Comparison of ENCODE assay signal across 7 mouse cellular contexts in the genomic region with DNA sequence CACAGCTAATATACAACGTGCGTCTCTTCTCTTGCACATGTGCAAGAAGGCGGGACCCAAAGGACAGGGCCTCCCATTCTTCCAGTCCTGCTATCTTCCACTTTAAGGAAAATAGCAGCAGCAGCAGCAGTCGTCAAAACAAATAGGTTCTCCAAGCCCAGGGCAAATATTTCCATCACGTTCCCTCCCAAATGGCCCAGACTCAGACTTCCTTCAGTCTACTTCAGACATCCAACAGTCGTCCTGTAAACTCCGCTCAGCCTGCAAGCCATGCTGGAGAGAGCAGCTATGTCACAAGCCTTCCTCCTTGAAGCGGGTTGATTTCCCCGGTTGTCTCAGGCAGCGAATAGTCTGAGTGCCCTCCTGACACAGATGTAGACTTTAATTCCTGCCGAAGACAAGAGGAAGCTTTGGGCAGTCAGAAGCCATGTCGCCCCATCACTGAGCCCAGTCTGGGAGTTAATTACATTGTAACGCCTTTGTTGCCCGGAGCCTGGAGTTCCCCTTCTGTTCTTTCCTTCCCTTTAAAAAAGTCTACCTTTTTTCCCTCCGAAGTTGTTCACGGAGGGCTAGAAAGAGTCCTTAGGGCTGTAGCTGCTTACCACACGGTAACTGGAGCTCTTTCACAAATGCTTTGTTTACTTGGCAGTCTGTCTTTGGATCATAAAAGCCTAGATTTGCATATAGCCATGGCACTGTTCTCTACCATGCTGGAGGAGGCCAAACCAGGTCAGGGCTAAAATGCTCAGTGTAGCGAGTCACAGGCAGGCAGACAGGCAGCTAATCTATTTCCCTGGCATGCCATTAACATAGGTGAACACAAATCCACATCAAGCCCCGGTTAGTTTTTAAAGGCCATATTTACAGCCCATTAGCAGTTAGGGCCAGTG.
A peak's percentile ranks its signal among the peaks of the same experiment; 100 is the strongest.
DNase-seq lines count a peak whose midpoint lies in the region; ATAC-seq lines count a peak whose summit lies in the region.

No protein-coding gene starts in this region.

- no peaks in the 10 kb centered on the region for H3K27me3 ChIP-seq in embryonic facial prominence, embryonic 13.5 days
- H3K27me3 ChIP-seq in hindbrain, embryonic 13.5 days = no peaks in the 10 kb centered on the region
- H3K27me3 ChIP-seq in midbrain, embryonic 10.5 days (ENCODE audit: low read depth, poor library complexity, severe bottlenecking) = no peaks in the 10 kb centered on the region

- H3K4me2 ChIP-seq in embryonic facial prominence, embryonic 13.5 days = peak overlapping the region; percentile 28; the same call in 1 of the 2 replicates
- H3K4me2 ChIP-seq in hindbrain, embryonic 13.5 days = no peak overlapping the region

- H3K36me3 ChIP-seq in embryonic facial prominence, embryonic 13.5 days = no peaks in the 10 kb centered on the region
- H3K36me3 ChIP-seq in hindbrain, embryonic 13.5 days = no peaks in the 10 kb centered on the region
- H3K36me3 ChIP-seq in midbrain, embryonic 10.5 days = no peaks in the 10 kb centered on the region

- H3K27ac ChIP-seq in embryonic facial prominence, embryonic 13.5 days = peak overlapping the region; percentile 69
- H3K27ac ChIP-seq in hindbrain, embryonic 13.5 days = peak overlapping the region; percentile 80
- peak overlapping the region; percentile 79 for H3K27ac ChIP-seq in midbrain, embryonic 10.5 days (replicated peaks)

- H3K9me3 ChIP-seq in embryonic facial prominence, embryonic 13.5 days = no peaks in the 10 kb centered on the region
- H3K9me3 ChIP-seq in hindbrain, embryonic 13.5 days = 0 out of 2 replicates have a peak, but pooled peaks cover 4% of the 10 kb centered on the region
- no peaks in the 10 kb centered on the region for H3K9me3 ChIP-seq in midbrain, embryonic 10.5 days (replicated peaks)

- H3K4me3 ChIP-seq in embryonic facial prominence, embryonic 13.5 days = no peak overlapping the region
- H3K4me3 ChIP-seq in hindbrain, embryonic 13.5 days = no peak overlapping the region
- H3K4me3 ChIP-seq in midbrain, embryonic 10.5 days = no peak overlapping the region

- peak overlapping the region; percentile 55; the same call in 1 of the 2 replicates for H3K9ac ChIP-seq in embryonic facial prominence, embryonic 13.5 days
- H3K9ac ChIP-seq in hindbrain, embryonic 13.5 days = no peak overlapping the region; the same call in 1 of the 2 replicates

- 33% methylated on average over 19 of the region's 19 CpGs for WGBS in embryonic facial prominence, embryonic 13.5 days
- 31% methylated on average over 19 of the region's 19 CpGs for WGBS in hindbrain, embryonic 13.5 days
- WGBS in midbrain, embryonic 10.5 days = 59% methylated on average over 19 of the region's 19 CpGs

- peak; percentile 50 for DNase-seq in adrenal gland, postnatal 14 days
- DNase-seq in midbrain, embryonic 10.5 days (ENCODE audit: low spot score) = peak; percentile 34
- DNase-seq in thymus, postnatal 36 days = no peak
- DNase-seq in T-cell, adult 2 months (ENCODE audit: low spot score) = no peak
- DNase-seq in left cerebral cortex, adult 11 months (ENCODE audit: low spot score) = no peak

- peaks cover 24% of the 10 kb centered on the region for H3K4me1 ChIP-seq in embryonic facial prominence, embryonic 13.5 days
- H3K4me1 ChIP-seq in hindbrain, embryonic 13.5 days (replicated peaks) = peaks cover 13% of the 10 kb centered on the region
- peaks cover 14% of the 10 kb centered on the region for H3K4me1 ChIP-seq in midbrain, embryonic 10.5 days

- no peak for ATAC-seq in embryonic facial prominence, embryonic 13.5 days (ENCODE audit: insufficient number of reproducible peaks, insufficient read depth, low FRiP score, low TSS enrichment, low read depth)
- no peak; the same call in 1 of the 2 replicates for ATAC-seq in hindbrain, embryonic 13.5 days (ENCODE audit: low FRiP score)

Comparison
In these comparisons a context has a peak if more than half of its experiments do, and no peak if none do; other contexts are left out.
1. DNase-seq: peak in adrenal gland, postnatal 14 days (single experiment) and midbrain, embryonic 10.5 days (single experiment); none in thymus, postnatal 36 days (0 of 2), T-cell, adult 2 months (single experiment) and left cerebral cortex, adult 11 months (single experiment).
2. Peak in every context shown above with its lines, with median percentiles within 50 percentile points of each other: H3K27ac ChIP-seq.